Mouse (Mus musculus) lung, postnatal 0 days (tissue): Measurements from ENCODE around the gene Slc13a2.

Experiments
- CTCF ChIP-seq: IDR thresholded peaks from 2 replicates; pipeline ENCODE4 v1.5.1; 2016; ENCODE audit warnings: antibody characterized with exemption, mild to moderate bottlenecking
- EP300 ChIP-seq: IDR thresholded peaks from 2 replicates; pipeline ENCODE4 v1.6.1; 2016; ENCODE audit warnings: antibody characterized with exemption, mild to moderate bottlenecking, control low read depth

DNA sequence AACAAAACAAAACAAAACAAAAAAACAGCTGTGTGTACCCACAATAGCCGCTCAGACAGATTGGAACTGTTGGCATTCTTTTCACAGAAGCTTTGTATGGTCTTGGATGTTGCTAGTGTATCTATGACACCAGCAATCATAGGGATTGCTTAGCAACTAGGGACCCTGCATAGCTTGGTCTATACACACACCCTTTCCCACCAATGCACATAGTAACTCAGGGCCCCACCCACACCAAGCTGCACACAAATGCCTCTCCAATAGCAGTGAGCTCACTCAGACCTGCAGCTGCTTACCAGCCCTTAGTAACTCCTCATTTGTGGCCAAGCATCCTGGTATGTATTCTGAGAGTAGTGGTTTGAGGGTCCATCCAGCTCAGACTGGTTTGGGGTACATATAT lies 26.2 kb upstream of the Slc13a2 start:
- TF ChIP-seq CTCF, result no peak
- TF ChIP-seq EP300, result no peak
